Mouse (Mus musculus) lung, postnatal 0 days (tissue): ENCODE measurements around the gene Map4k5.

Experiments used
- CTCF ChIP-seq: IDR thresholded peaks from 2 replicates; pipeline ENCODE4 v1.5.1; 2016; ENCODE audit warnings: antibody characterized with exemption, mild to moderate bottlenecking
- EP300 ChIP-seq: IDR thresholded peaks from 2 replicates; pipeline ENCODE4 v1.6.1; 2016; ENCODE audit warnings: antibody characterized with exemption, mild to moderate bottlenecking, control low read depth

DNA sequence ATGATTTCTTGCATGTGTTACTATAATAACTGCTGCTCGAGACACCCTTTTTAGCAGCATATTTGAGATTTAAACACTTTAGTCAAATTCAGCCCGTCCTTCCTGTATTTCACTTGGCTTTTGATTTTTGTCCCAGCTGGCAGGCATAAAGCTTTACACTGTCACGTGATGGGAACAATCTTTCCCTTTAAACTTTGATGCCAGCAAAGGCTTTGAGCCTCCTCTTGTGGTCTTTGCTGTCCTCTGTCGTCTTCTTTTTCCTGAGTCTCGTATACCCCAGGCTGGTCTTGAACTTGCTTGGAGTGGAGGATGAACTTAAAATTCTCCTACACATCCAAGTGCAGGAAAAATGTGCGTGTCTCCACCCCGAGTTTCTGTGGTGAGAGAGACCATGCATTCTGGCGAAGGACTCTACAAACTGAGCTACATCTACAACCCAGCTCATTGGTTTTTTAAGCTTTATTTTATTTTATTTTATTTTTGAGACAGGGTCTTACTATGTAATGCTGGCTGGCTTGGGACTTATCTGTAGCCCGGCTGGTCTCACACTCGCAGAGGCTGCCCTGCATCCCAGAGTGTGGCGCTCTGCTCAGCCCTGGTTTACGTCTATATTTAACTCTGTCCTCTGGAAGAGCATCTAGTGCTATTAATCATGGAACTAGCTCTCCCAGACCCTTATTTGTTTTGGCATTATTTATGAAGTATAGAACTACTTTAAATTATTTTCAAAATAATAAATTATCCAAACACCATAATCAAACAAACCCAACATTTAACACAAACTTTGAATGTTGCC is 44.7 kb downstream of the Map4k5 start:
- TF ChIP-seq CTCF, result peak; percentile 62
- TF ChIP-seq EP300, result no peak
